25 mouse cellular contexts compared by ENCODE assay signal in the genomic region with DNA sequence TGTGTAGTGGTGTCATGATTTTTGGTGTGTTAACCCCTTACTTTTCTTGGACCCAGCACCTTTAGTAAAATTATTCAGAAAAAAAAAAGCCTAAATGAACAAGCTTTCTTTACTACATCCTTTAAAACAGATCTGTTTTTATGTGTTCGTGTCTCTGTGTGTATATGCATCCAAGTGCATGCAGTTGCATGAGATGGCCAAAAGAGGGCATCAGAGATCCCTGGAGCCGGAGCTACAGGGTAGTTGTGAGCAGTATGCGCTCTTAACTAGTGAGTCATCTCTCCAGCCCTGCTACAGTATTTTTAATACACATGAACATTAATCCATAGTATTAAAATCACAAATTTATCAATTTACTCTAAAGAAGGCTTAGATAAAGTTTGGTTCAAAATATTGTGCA. TPM values are rescaled to one million over a fixed set of nuclear protein-coding genes. Genes with fewer than 3 reads are reported as not detected.
A peak's percentile ranks its signal among the peaks of the same experiment; 100 is the strongest.
DNase-seq lines count a peak whose midpoint lies in the region; ATAC-seq and TF ChIP-seq lines count a peak whose summit lies in the region.
"Had no signal": no experiment of that assay in that cellular context is flagged by ENCODE, and none has a peak within 500 bp of the region (broad histone marks: within the 10 kb centered on the region; RNA-seq: fewer than 3 reads in every experiment).

No protein-coding gene starts in this region.

- H3K9me3 ChIP-seq in midbrain, postnatal 0 days (ENCODE audit: low read length): no peaks in the 10 kb centered on the region
- H3K9me3 ChIP-seq in midbrain, embryonic 13.5 days: no peaks in the 10 kb centered on the region
- H3K9me3 ChIP-seq: embryonic facial prominence, embryonic 13.5 days; forebrain, embryonic 15.5 days; heart, embryonic 10.5 days; hindbrain, embryonic 12.5 days; midbrain, embryonic 15.5 days had no signal

- H3K4me3 ChIP-seq in layer of hippocampus, adult 2 months: no peak overlapping the region
- no peak overlapping the region for H3K4me3 ChIP-seq in midbrain, postnatal 0 days (ENCODE audit: low read depth, low read length)
- no peak overlapping the region for H3K4me3 ChIP-seq in midbrain, embryonic 13.5 days (replicated peaks)
- H3K4me3 ChIP-seq: embryonic facial prominence, embryonic 13.5 days; forebrain, embryonic 15.5 days; heart, embryonic 10.5 days; hindbrain, embryonic 12.5 days; megakaryocyte, embryonic 14.5 days; midbrain, embryonic 15.5 days had no signal

- no peak overlapping the region for H3K4me2 ChIP-seq in midbrain, postnatal 0 days (ENCODE audit: low read depth, low read length, poor library complexity, severe bottlenecking)
- H3K4me2 ChIP-seq in midbrain, embryonic 13.5 days (replicated peaks): no peak overlapping the region
- H3K4me2 ChIP-seq: embryonic facial prominence, embryonic 13.5 days; forebrain, embryonic 15.5 days; hindbrain, embryonic 12.5 days; midbrain, embryonic 15.5 days had no signal

- 95% methylated on average over 3 of the region's 3 CpGs for WGBS in midbrain, postnatal 0 days
- 93% methylated on average over 3 of the region's 3 CpGs for WGBS in midbrain, embryonic 13.5 days

- TF ChIP-seq CTCF in layer of hippocampus, adult 2 months (conservative IDR thresholded peaks at IDR 0.05): peak; percentile 49
- TF ChIP-seq CTCF in midbrain, postnatal 0 days (IDR thresholded peaks at IDR 0.05): peak; percentile 24; the same call in 1 of the 2 replicates

- no peaks in the 10 kb centered on the region for H3K4me1 ChIP-seq in midbrain, postnatal 0 days (ENCODE audit: insufficient read depth, low read length)
- peaks cover 12% of the 10 kb centered on the region for H3K4me1 ChIP-seq in midbrain, embryonic 13.5 days (replicated peaks)
- H3K4me1 ChIP-seq: heart, embryonic 10.5 days; megakaryocyte, embryonic 14.5 days; midbrain, embryonic 15.5 days had no signal

- DNase-seq in CD4-positive, CD25-positive, alpha-beta regulatory T cell, adult 2 months (ENCODE audit: low read depth, low spot score): peak; percentile 16
- DNase-seq in layer of hippocampus, adult 2 months (ENCODE audit: low spot score in 2 of 2): no peak
- DNase-seq in layer of hippocampus, postnatal 25 days (ENCODE audit: extremely low spot score in 1 of 2, low spot score in 1 of 2): no peak
- no peak for DNase-seq in midbrain, postnatal 0 days (ENCODE audit: low spot score)
- no peak for DNase-seq in thymus, postnatal 36 days
- DNase-seq: adrenal gland, postnatal 14 days; cerebellum, adult 11 months; cerebellum, postnatal 10 days; gastrocnemius, postnatal 25 days; heart, postnatal 10 days; kidney, postnatal 10 days; left cerebral cortex, postnatal 4 days; liver; lung, postnatal 10 days; thymus, postnatal 14 days had no signal

- no peak for ATAC-seq in CD4-positive, CD25-positive, alpha-beta regulatory T cell, adult 4 months
- no peak for ATAC-seq in midbrain, postnatal 0 days (ENCODE audit: low FRiP score)
- no peak for ATAC-seq in midbrain, embryonic 13.5 days
- ATAC-seq in activated CD4-positive, CD25-positive, alpha-beta regulatory T cell, adult 4 months: no peak
- ATAC-seq: forebrain, embryonic 15.5 days; midbrain, embryonic 15.5 days had no signal

- H3K27ac ChIP-seq in layer of hippocampus, adult 2 months: no peak overlapping the region
- no peak overlapping the region for H3K27ac ChIP-seq in midbrain, postnatal 0 days (ENCODE audit: low read depth, low read length)
- H3K27ac ChIP-seq in midbrain, embryonic 13.5 days: no peak overlapping the region
- H3K27ac ChIP-seq: embryonic facial prominence, embryonic 13.5 days; forebrain, embryonic 15.5 days; heart, embryonic 10.5 days; hindbrain, embryonic 12.5 days; midbrain, embryonic 15.5 days had no signal

- no peaks in the 10 kb centered on the region for H3K36me3 ChIP-seq in midbrain, postnatal 0 days (ENCODE audit: insufficient read depth, low read length)
- no peaks in the 10 kb centered on the region for H3K36me3 ChIP-seq in midbrain, embryonic 13.5 days
- H3K36me3 ChIP-seq: embryonic facial prominence, embryonic 13.5 days; forebrain, embryonic 15.5 days; heart, embryonic 10.5 days; hindbrain, embryonic 12.5 days; midbrain, embryonic 15.5 days had no signal

- H3K27me3 ChIP-seq in midbrain, postnatal 0 days (ENCODE audit: insufficient read depth, low read length): no peaks in the 10 kb centered on the region
- no peaks in the 10 kb centered on the region for H3K27me3 ChIP-seq in midbrain, embryonic 13.5 days
- H3K27me3 ChIP-seq: embryonic facial prominence, embryonic 13.5 days; forebrain, embryonic 15.5 days; hindbrain, embryonic 12.5 days; megakaryocyte, embryonic 14.5 days; midbrain, embryonic 15.5 days had no signal

- no peak overlapping the region for H3K9ac ChIP-seq in midbrain, postnatal 0 days (replicated peaks; ENCODE audit: low read length, poor library complexity, severe bottlenecking)
- no peak overlapping the region for H3K9ac ChIP-seq in midbrain, embryonic 13.5 days (replicated peaks)
- H3K9ac ChIP-seq: embryonic facial prominence, embryonic 13.5 days; forebrain, embryonic 15.5 days; hindbrain, embryonic 12.5 days; midbrain, embryonic 15.5 days had no signal

RNA-seq across cellular contexts. Expression of gene Phldb2, which starts 14.0 kb away (rescaled TPM):
- polyA plus RNA-seq in CD4-positive, CD25-positive, alpha-beta regulatory T cell, adult 4 months (2017; shearing (Covaris generic)): under 1 TPM in 1 of 2 experiments, not detected in 1; 0.17 TPM
- total RNA-seq in layer of hippocampus, adult 2 months (2021): 1 to 10 TPM; 4.4 to 5.4 TPM
- total RNA-seq in layer of hippocampus, postnatal 25 days (2021): 1 to 10 TPM; 4.7 to 7.0 TPM
- total RNA-seq in midbrain, postnatal 0 days (2014; rRNA removed): 4.5 and 9.4 TPM in 2 replicates
- polyA plus RNA-seq in midbrain, postnatal 0 days (2015; fragmentation: Nextera tagmentation; extraction: Ambion mirVana): 4.2 and 4.8 TPM in 2 replicates
- 12.1 and 12.2 TPM in 2 replicates for polyA plus RNA-seq in midbrain, embryonic 13.5 days (2015; fragmentation: Nextera tagmentation; extraction: Ambion mirVana)
- polyA plus RNA-seq in activated CD4-positive, CD25-positive, alpha-beta regulatory T cell, adult 4 months (2017; shearing (Covaris generic)): not detected
- total RNA-seq: neutrophil, adult 5-6 weeks had no signal
